8 mouse cellular contexts compared by ENCODE assay signal in the genomic region with DNA sequence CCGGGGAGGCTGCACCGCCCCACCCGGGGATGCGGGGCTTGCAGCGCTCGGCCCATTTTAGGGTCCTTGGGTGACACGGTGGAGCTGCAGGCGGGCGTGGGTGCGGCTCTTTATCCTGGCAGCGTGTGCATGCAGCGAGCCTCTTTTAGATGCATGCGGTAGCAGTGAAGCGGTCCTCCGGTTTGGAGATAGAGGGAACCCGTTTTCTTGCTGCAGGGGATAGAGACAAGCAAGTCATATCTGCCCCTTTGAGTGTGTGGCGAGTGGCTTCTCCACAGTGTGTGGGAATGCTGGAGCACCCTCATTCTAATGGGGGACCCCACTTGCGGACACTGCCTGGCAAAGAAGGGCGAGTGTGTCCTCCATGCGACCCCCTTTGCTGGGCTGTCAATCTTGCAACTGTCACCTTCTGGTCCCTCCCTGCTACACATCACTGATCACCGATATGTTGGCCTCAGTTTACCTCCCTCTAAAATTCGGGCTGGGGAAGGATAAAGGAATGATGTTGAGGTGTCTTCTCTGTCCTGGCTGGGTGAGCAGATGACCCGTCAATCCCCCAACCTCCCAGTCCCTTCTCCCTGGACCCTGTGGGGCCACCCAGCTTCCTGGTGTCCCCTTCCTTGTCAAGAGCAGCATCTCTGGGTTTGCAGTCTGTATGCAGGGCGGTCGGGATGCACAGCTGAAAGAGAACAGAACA. TPM values are rescaled to one million over a fixed set of nuclear protein-coding genes. Genes with fewer than 3 reads are reported as not detected.
A peak's percentile ranks its signal among the peaks of the same experiment; 100 is the strongest.
DNase-seq lines count a peak whose midpoint lies in the region; ATAC-seq and TF ChIP-seq lines count a peak whose summit lies in the region.

No protein-coding gene starts in this region.

- peak overlapping the region; percentile 96 for H3K27ac ChIP-seq in heart, adult 2 months
- H3K27ac ChIP-seq in ES-Bruce4 (ENCODE audit: insufficient read depth, low read length), result no peak overlapping the region
- peak overlapping the region; percentile 92 for H3K27ac ChIP-seq in forebrain, embryonic 16.5 days (ENCODE audit: low read length)
- H3K27ac ChIP-seq in liver, embryonic 16.5 days (ENCODE audit: low read length), result peak overlapping the region; percentile 89

- no peak for DNase-seq in heart, adult 2 months
- DNase-seq in heart, adult 8-10 months (ENCODE audit: low spot score), result no peak
- no peak for DNase-seq in yolk sac, embryonic 10.5 days (ENCODE audit: low spot score)
- DNase-seq in gastrocnemius, postnatal 36 days, result no peak
- no peak for DNase-seq in cerebellum, postnatal 14 days

- WGBS in heart, adult 2 months, result 3% methylated on average over 25 of the region's 25 CpGs
- 2% methylated on average over 25 of the region's 25 CpGs for WGBS in forebrain, embryonic 16.5 days
- WGBS in liver, embryonic 16.5 days (ENCODE audit: insufficient replicate concordance), result 1% methylated on average over 25 of the region's 25 CpGs

- peak overlapping the region; percentile 98 for H3K9ac ChIP-seq in heart, adult 2 months (ENCODE audit: low read depth, low read length)
- H3K9ac ChIP-seq in ES-Bruce4 (ENCODE audit: low read depth, poor library complexity, severe bottlenecking), result peak overlapping the region; percentile 81
- peak overlapping the region; percentile 95 for H3K9ac ChIP-seq in forebrain, embryonic 16.5 days (replicated peaks; ENCODE audit: low read depth, low read length)
- peak overlapping the region; percentile 86 for H3K9ac ChIP-seq in liver, embryonic 16.5 days (ENCODE audit: low read depth, low read length)

- TF ChIP-seq EP300 in heart, adult 2 months (IDR thresholded peaks at IDR 0.05; ENCODE audit: insufficient read depth, low read depth, low read length), result no peak
- no peak for TF ChIP-seq EP300 in ES-Bruce4 (IDR thresholded peaks at IDR 0.05; ENCODE audit: insufficient read depth, low read depth, low read length)

- no peak for TF ChIP-seq POLR2A in heart, adult 2 months (IDR thresholded peaks at IDR 0.05; ENCODE audit: insufficient read depth, low read depth, low read length)
- TF ChIP-seq POLR2A in ES-Bruce4 (IDR thresholded peaks at IDR 0.05; ENCODE audit: insufficient read depth, low read length), result no peak

- no peaks in the 10 kb centered on the region for H3K36me3 ChIP-seq in heart, adult 2 months (ENCODE audit: control insufficient read depth, insufficient read depth, low read length)
- H3K36me3 ChIP-seq in ES-Bruce4 (ENCODE audit: control insufficient read depth, insufficient read depth, low read length, poor library complexity, severe bottlenecking), result no peaks in the 10 kb centered on the region
- H3K36me3 ChIP-seq in forebrain, embryonic 16.5 days (ENCODE audit: control insufficient read depth, insufficient read depth), result no peaks in the 10 kb centered on the region
- no peaks in the 10 kb centered on the region for H3K36me3 ChIP-seq in liver, embryonic 16.5 days (ENCODE audit: control insufficient read depth, insufficient read depth)

- no peaks in the 10 kb centered on the region for H3K27me3 ChIP-seq in heart, adult 2 months (ENCODE audit: control insufficient read depth, insufficient read depth, low read length)
- no peaks in the 10 kb centered on the region for H3K27me3 ChIP-seq in ES-Bruce4 (ENCODE audit: control insufficient read depth, insufficient read depth, low read length, poor library complexity, severe bottlenecking)
- no peaks in the 10 kb centered on the region for H3K27me3 ChIP-seq in forebrain, embryonic 16.5 days (replicated peaks; ENCODE audit: control insufficient read depth, insufficient read depth, low read length)
- H3K27me3 ChIP-seq in liver, embryonic 16.5 days (ENCODE audit: control insufficient read depth, insufficient read depth, low read depth, low read length), result no peaks in the 10 kb centered on the region; the same call in 1 of the 2 replicates

- peaks cover 14% of the 10 kb centered on the region for H3K79me2 ChIP-seq in heart, adult 2 months (replicated peaks; ENCODE audit: control insufficient read depth, insufficient read depth, low read length)

- H3K9me3 ChIP-seq in ES-Bruce4 (replicated peaks; ENCODE audit: control insufficient read depth, insufficient read depth, low read length, poor library complexity, severe bottlenecking), result no peaks in the 10 kb centered on the region
- H3K9me3 ChIP-seq in forebrain, embryonic 16.5 days (ENCODE audit: control insufficient read depth, low read length), result no peaks in the 10 kb centered on the region
- no peaks in the 10 kb centered on the region for H3K9me3 ChIP-seq in liver, embryonic 16.5 days (replicated peaks; ENCODE audit: control insufficient read depth, low read length)

- H3K4me2 ChIP-seq in forebrain, embryonic 16.5 days (ENCODE audit: low read length), result peak overlapping the region; percentile 98
- H3K4me2 ChIP-seq in liver, embryonic 16.5 days (ENCODE audit: low read depth, low read length), result peak overlapping the region; percentile 97

- H3K4me1 ChIP-seq in heart, adult 2 months (ENCODE audit: control insufficient read depth, insufficient read depth, low read length), result peaks cover 29% of the 10 kb centered on the region
- peaks cover 4% of the 10 kb centered on the region for H3K4me1 ChIP-seq in ES-Bruce4 (ENCODE audit: control insufficient read depth, insufficient read depth, low read length)
- H3K4me1 ChIP-seq in forebrain, embryonic 16.5 days (replicated peaks; ENCODE audit: control insufficient read depth, insufficient read depth, low read length), result peaks cover 31% of the 10 kb centered on the region
- peaks cover 79% of the 10 kb centered on the region for H3K4me1 ChIP-seq in liver, embryonic 16.5 days (ENCODE audit: control insufficient read depth, low read depth, low read length)

- no peak for TF ChIP-seq CTCF in heart, adult 2 months (IDR thresholded peaks at IDR 0.05)
- TF ChIP-seq CTCF in ES-Bruce4 (IDR thresholded peaks at IDR 0.05; ENCODE audit: low read depth, low read length), result no peak

- ATAC-seq in forebrain, embryonic 16.5 days, result peak; percentile 26
- ATAC-seq in liver, embryonic 16.5 days (ENCODE audit: low read depth), result no peak

- intact Hi-C loops in heart, adult 2 months (cut with DNase I), result loop anchor here (2.0 kb wide), 1 partner anchor 25 kb away; no protein-coding TSS in a partner anchor
- intact Hi-C loops in gastrocnemius, postnatal 36 days (cut with DNase I), result loop anchor here (2.0 kb wide), 1 partner anchor 27 kb away; a partner anchor contains a TSS

- H3K4me3 ChIP-seq in heart, adult 2 months, result peak overlapping the region; percentile 98
- peak overlapping the region; percentile 84 for H3K4me3 ChIP-seq in ES-Bruce4 (ENCODE audit: low read depth, low read length)
- H3K4me3 ChIP-seq in forebrain, embryonic 16.5 days (replicated peaks; ENCODE audit: low read length), result peak overlapping the region; percentile 99
- H3K4me3 ChIP-seq in liver, embryonic 16.5 days (ENCODE audit: low read depth, low read length), result peak overlapping the region; percentile 71

RNA-seq across cellular contexts. Expression of a gene that starts 0.7 kb away (rescaled TPM):
- 10 to 100 TPM; 27.0 to 28.0 TPM for total RNA-seq in heart, adult 2 months (2021)
- 37.5 and 44.2 TPM in 2 replicates for polyA plus RNA-seq in heart, adult 2 months (2012; rRNA removed)
- total RNA-seq in heart, adult 8-10 months (2022), result 10 to 100 TPM; 25.7 to 29.5 (median 26.8) TPM
- polyA plus RNA-seq in ES-Bruce4 (2011; ENCODE audit: insufficient read depth, insufficient read length, low read depth, missing spikeins), result 28.3 and 31.5 TPM in 2 replicates
- polyA plus RNA-seq in forebrain, embryonic 16.5 days (2015; fragmentation: Nextera tagmentation; extraction: Ambion mirVana), result 138 and 143 TPM in 2 replicates
- 13.9 and 14.7 TPM in 2 replicates for polyA plus RNA-seq in liver, embryonic 16.5 days (2015; fragmentation: Nextera tagmentation; extraction: Ambion mirVana)
- total RNA-seq in gastrocnemius, postnatal 36 days (2021), result 10 to 100 TPM; 21.4 to 23.2 TPM

RNA-seq across cellular contexts. Expression of a gene that starts 2.1 kb away (rescaled TPM):
- total RNA-seq in heart, adult 2 months (2021), result not detected
- polyA plus RNA-seq in heart, adult 2 months (2012; rRNA removed), result 0.12 and 0.78 TPM in 2 replicates
- under 1 TPM in 1 of 4 experiments, not detected in 3; 0.22 TPM for total RNA-seq in heart, adult 8-10 months (2022)
- polyA plus RNA-seq in ES-Bruce4 (2011; ENCODE audit: insufficient read depth, insufficient read length, low read depth, missing spikeins), result 41.5 and 42.7 TPM in 2 replicates
- polyA plus RNA-seq in forebrain, embryonic 16.5 days (2015; fragmentation: Nextera tagmentation; extraction: Ambion mirVana), result 7.3 and 8.3 TPM in 2 replicates
- polyA plus RNA-seq in liver, embryonic 16.5 days (2015; fragmentation: Nextera tagmentation; extraction: Ambion mirVana), result 0.82 and 1.4 TPM in 2 replicates
- not detected for total RNA-seq in gastrocnemius, postnatal 36 days (2021)

RNA-seq across cellular contexts. Expression of a gene that starts 26.7 kb away (rescaled TPM):
- total RNA-seq in heart, adult 2 months (2021), result 100 to 1,000 TPM; 111 to 123 TPM
- 151 TPM in 2 replicates for polyA plus RNA-seq in heart, adult 2 months (2012; rRNA removed)
- total RNA-seq in heart, adult 8-10 months (2022), result 100 to 1,000 TPM; 105 to 122 (median 112) TPM
- polyA plus RNA-seq in ES-Bruce4 (2011; ENCODE audit: insufficient read depth, insufficient read length, low read depth, missing spikeins), result 25.8 and 26.4 TPM in 2 replicates
- 39.1 and 41.6 TPM in 2 replicates for polyA plus RNA-seq in forebrain, embryonic 16.5 days (2015; fragmentation: Nextera tagmentation; extraction: Ambion mirVana)
- 24.2 and 26.3 TPM in 2 replicates for polyA plus RNA-seq in liver, embryonic 16.5 days (2015; fragmentation: Nextera tagmentation; extraction: Ambion mirVana)
- 100 to 1,000 TPM in 1 of 2 experiments, 10 to 100 TPM in 1; 98.5 to 102 TPM for total RNA-seq in gastrocnemius, postnatal 36 days (2021)

RNA-seq across cellular contexts. Expression of a gene that starts 26.7 kb away (rescaled TPM):
- 100 to 1,000 TPM in 1 of 2 experiments, 10 to 100 TPM in 1; 85.7 to 101 TPM for total RNA-seq in heart, adult 2 months (2021)
- polyA plus RNA-seq in heart, adult 2 months (2012; rRNA removed), result 66.7 and 93.2 TPM in 2 replicates
- 100 to 1,000 TPM; 105 to 124 (median 112) TPM for total RNA-seq in heart, adult 8-10 months (2022)
- polyA plus RNA-seq in ES-Bruce4 (2011; ENCODE audit: insufficient read depth, insufficient read length, low read depth, missing spikeins), result 52.2 and 63.7 TPM in 2 replicates
- polyA plus RNA-seq in forebrain, embryonic 16.5 days (2015; fragmentation: Nextera tagmentation; extraction: Ambion mirVana), result 84.0 and 90.1 TPM in 2 replicates
- 80.0 and 88.1 TPM in 2 replicates for polyA plus RNA-seq in liver, embryonic 16.5 days (2015; fragmentation: Nextera tagmentation; extraction: Ambion mirVana)
- total RNA-seq in gastrocnemius, postnatal 36 days (2021), result 10 to 100 TPM; 90.6 to 91.0 TPM

RNA-seq across cellular contexts. Expression of a gene that starts 27.4 kb away (rescaled TPM):
- 10 to 100 TPM; 16.1 to 18.0 TPM for total RNA-seq in heart, adult 2 months (2021)
- polyA plus RNA-seq in heart, adult 2 months (2012; rRNA removed), result 15.4 and 18.0 TPM in 2 replicates
- 10 to 100 TPM; 14.4 to 19.2 (median 16.3) TPM for total RNA-seq in heart, adult 8-10 months (2022)
- 17.5 and 18.2 TPM in 2 replicates for polyA plus RNA-seq in ES-Bruce4 (2011; ENCODE audit: insufficient read depth, insufficient read length, low read depth, missing spikeins)
- polyA plus RNA-seq in forebrain, embryonic 16.5 days (2015; fragmentation: Nextera tagmentation; extraction: Ambion mirVana), result 36.8 and 38.3 TPM in 2 replicates
- polyA plus RNA-seq in liver, embryonic 16.5 days (2015; fragmentation: Nextera tagmentation; extraction: Ambion mirVana), result 18.4 and 18.7 TPM in 2 replicates
- 10 to 100 TPM in 1 of 2 experiments, 1 to 10 TPM in 1; 7.6 to 10.2 TPM for total RNA-seq in gastrocnemius, postnatal 36 days (2021)
